Mouse (Mus musculus): ENCODE results near the gene 2810006K23Rik. TPM values are rescaled to one million over a fixed set of nuclear protein-coding genes. Genes with fewer than 3 reads are reported as not detected.

Gene 2810006K23Rik
- total and polyA plus RNA-seq, 3 experiments: 7.6 to 13.3 TPM; not detected in 1

DNA sequence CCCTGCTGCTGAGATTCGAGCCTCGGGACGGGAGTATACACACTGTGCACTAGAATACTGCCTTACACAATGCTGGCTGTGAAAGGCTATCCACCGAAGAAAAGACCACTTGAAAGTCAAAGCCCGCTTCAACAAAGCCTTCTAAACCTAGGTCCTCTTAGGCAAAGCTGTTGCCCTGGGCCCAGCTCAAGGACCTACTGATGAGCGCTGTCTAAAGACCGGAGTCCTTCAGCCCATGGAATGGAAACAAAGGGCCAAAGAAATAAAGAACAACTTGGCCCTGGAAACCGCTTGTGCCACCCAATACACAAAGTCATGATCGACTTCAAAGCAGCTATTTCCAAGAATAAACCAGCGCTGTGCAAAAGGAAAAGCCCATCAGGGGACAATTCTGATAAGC, 18.7 kb upstream of the 2810006K23Rik start:
- Histone ChIP-seq H3K27me3 (ENCODE audit: control insufficient read depth in 1 of 2, insufficient read depth in 2 of 2, low read length in 2 of 2) (no peaks in the 10 kb centered on the region), H3K79me2 (ENCODE audit: control insufficient read depth, insufficient read depth, low read length, poor library complexity) (no peaks in the 10 kb centered on the region), H3K9me3 (replicated peaks; ENCODE audit: insufficient read depth, low read length) (no peaks in the 10 kb centered on the region), H3K4me3 (ENCODE audit: control insufficient read depth in 1 of 2, insufficient read depth in 1 of 2, low read depth in 2 of 2, low read length in 2 of 2) (no peak overlapping the region), H3K9ac (ENCODE audit: control insufficient read depth, low read depth, low read length, poor library complexity, severe bottlenecking) (no peak overlapping the region), H3K27ac (ENCODE audit: control insufficient read depth, low read depth, low read length) (no peak overlapping the region), H3K36me3 (ENCODE audit: control insufficient read depth in 1 of 2, insufficient read depth in 2 of 2, low read length in 2 of 2) (no peaks in the 10 kb centered on the region; a peak in 2 of 4 replicates), H3K4me1 (ENCODE audit: control insufficient read depth in 1 of 2, insufficient read depth in 2 of 2, low read length in 2 of 2) (no peaks in the 10 kb centered on the region)
- DNase-seq (ENCODE audit: low read depth, low spot score): no peak
- TF ChIP-seq MEF2A (IDR thresholded peaks at IDR 0.05; ENCODE audit: extremely low read depth, insufficient replicate concordance, low read depth, low read length, poor library complexity, severe bottlenecking) (no peak), ETS1 (IDR thresholded peaks at IDR 0.05; ENCODE audit: low read depth, low read length) (no peak), JUND (IDR thresholded peaks at IDR 0.05; ENCODE audit: low read depth, low read length) (no peak), ZC3H11A (IDR thresholded peaks at IDR 0.05; ENCODE audit: low read depth, low read length) (no peak), POLR2AphosphoS2 (IDR thresholded peaks at IDR 0.05; ENCODE audit: low read length) (no peak), TCF12 (IDR thresholded peaks at IDR 0.05; ENCODE audit: low read depth, low read length) (no peak), POLR2AphosphoS5 (IDR thresholded peaks at IDR 0.05; ENCODE audit: borderline replicate concordance, low read depth, low read length) (no peak), MXI1 (IDR thresholded peaks at IDR 0.05; ENCODE audit: low read depth, low read length) (no peak), BHLHE40 (IDR thresholded peaks at IDR 0.05; ENCODE audit: borderline replicate concordance, low read depth, low read length) (no peak), MAFK (IDR thresholded peaks at IDR 0.05; ENCODE audit: borderline replicate concordance, low read depth, low read length) (no peak), MYC (IDR thresholded peaks at IDR 0.05; ENCODE audit: low read depth, low read length) (no peak), ZNF384 (IDR thresholded peaks at IDR 0.05; ENCODE audit: low read depth, low read length) (no peak), ELF1 (IDR thresholded peaks at IDR 0.05; ENCODE audit: low read depth, low read length) (no peak), EP300 (IDR thresholded peaks at IDR 0.05; ENCODE audit: low read depth in 1 of 2, low read length in 2 of 2) (no peak)

DNA sequence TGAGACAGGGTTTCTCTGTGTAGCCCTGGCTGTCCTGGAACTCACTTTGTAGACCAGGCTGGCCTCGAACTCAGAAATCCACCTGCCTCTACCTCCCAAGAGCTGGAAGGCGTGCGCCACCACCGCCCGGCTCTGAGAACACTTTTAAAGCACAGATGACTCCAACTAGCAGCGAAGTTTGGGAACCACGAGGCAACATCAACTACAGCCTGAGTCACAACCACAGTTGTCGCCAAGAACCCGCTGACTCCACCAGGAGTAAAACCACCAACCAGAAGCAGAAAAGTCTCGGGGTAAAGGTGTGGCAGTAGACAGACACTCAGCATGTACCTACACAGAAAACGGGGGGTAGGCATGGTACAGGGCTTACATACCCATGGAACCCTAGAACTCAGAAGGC, 17.8 kb upstream of the 2810006K23Rik start:
- H3K36me3 ChIP-seq (ENCODE audit: control insufficient read depth in 1 of 2, insufficient read depth in 2 of 2, low read length in 2 of 2): peaks cover 0 to 4% of the 10 kb centered on the region in 2 experiments; a peak in 2 of 4 replicates

More for the DNA sequence above, 17.8 kb upstream of the 2810006K23Rik start:
- Histone ChIP-seq H3K9me3 (replicated peaks; ENCODE audit: insufficient read depth, low read length) (no peaks in the 10 kb centered on the region), H3K4me1 (ENCODE audit: control insufficient read depth in 1 of 2, insufficient read depth in 2 of 2, low read length in 2 of 2) (no peaks in the 10 kb centered on the region), H3K79me2 (ENCODE audit: control insufficient read depth, insufficient read depth, low read length, poor library complexity) (no peaks in the 10 kb centered on the region), H3K4me3 (ENCODE audit: control insufficient read depth in 1 of 2, insufficient read depth in 1 of 2, low read depth in 2 of 2, low read length in 2 of 2) (no peak overlapping the region), H3K9ac (ENCODE audit: control insufficient read depth, low read depth, low read length, poor library complexity, severe bottlenecking) (no peak overlapping the region), H3K27ac (ENCODE audit: control insufficient read depth, low read depth, low read length) (no peak overlapping the region), H3K27me3 (ENCODE audit: control insufficient read depth in 1 of 2, insufficient read depth in 2 of 2, low read length in 2 of 2) (no peaks in the 10 kb centered on the region)
- no peak for DNase-seq (ENCODE audit: low read depth, low spot score)
- TF ChIP-seq ZKSCAN1 (IDR thresholded peaks at IDR 0.05; ENCODE audit: low read depth, low read length) (no peak), GATA1 (IDR thresholded peaks at IDR 0.05; ENCODE audit: low read depth, low read length) (no peak), CTCF (IDR thresholded peaks at IDR 0.05 in 2 of 3, conservative IDR thresholded peaks at IDR 0.05 in 1 of 3; ENCODE audit: control insufficient read depth in 1 of 3, insufficient read depth in 1 of 3, low read depth in 2 of 3, low read length in 3 of 3, poor library complexity in 1 of 3, severe bottlenecking in 1 of 3) (no peak), SMC3 (IDR thresholded peaks at IDR 0.05; ENCODE audit: low read depth, low read length) (no peak), RCOR1 (IDR thresholded peaks at IDR 0.05; ENCODE audit: low read depth, low read length) (no peak), POLR2AphosphoS2 (IDR thresholded peaks at IDR 0.05; ENCODE audit: low read length) (no peak), POLR2AphosphoS5 (IDR thresholded peaks at IDR 0.05; ENCODE audit: borderline replicate concordance, low read depth, low read length) (no peak), JUND (IDR thresholded peaks at IDR 0.05; ENCODE audit: low read depth, low read length) (no peak), CHD1 (IDR thresholded peaks at IDR 0.05; ENCODE audit: low read depth, low read length) (no peak), ZMIZ1 (IDR thresholded peaks at IDR 0.05; ENCODE audit: low read depth, low read length) (no peak), CHD2 (IDR thresholded peaks at IDR 0.05; ENCODE audit: low read length) (no peak)

All from MEL (cell line).